Mouse (Mus musculus): ENCODE measurements around the gene Prpf6. TPM values are rescaled to one million over a fixed set of nuclear protein-coding genes. Genes with fewer than 3 reads are reported as not detected.

Prpf6 gene
- polyA plus RNA-seq, 1 experiment: 44.2 TPM

DNA sequence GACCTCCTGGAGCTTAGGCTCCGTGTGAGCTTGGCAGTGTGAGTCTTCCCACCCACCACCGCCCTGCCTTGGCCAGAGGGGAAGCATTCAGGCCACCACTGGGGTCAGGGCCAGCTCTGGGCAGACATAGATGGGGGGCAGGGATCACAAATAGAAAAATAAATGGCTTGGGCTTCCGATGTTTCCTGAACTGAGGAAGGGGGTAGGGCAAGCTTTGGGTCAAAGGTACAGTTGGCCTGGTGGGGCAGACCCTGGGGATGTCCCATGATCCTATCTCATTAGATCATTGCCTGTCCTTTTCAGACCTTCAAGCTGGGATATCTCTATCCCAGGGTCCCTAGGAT, 86.1 kb downstream of the Prpf6 start:
- 33% methylated on average over 3 of the region's 3 CpGs for WGBS
- no peak overlapping the region for H3K27ac ChIP-seq (ENCODE audit: insufficient read depth, low read length)
- H3K27me3 ChIP-seq (ENCODE audit: control insufficient read depth, insufficient read depth, low read length): no peaks in the 10 kb centered on the region
- H3K4me3 ChIP-seq (replicated peaks; ENCODE audit: insufficient read depth, low read depth, low read length): no peak overlapping the region
- no peak for DNase-seq
- TF ChIP-seq CTCF (IDR thresholded peaks at IDR 0.05; ENCODE audit: borderline replicate concordance, insufficient read depth, low read depth, low read length) (no peak), POLR2A (IDR thresholded peaks at IDR 0.05; ENCODE audit: borderline replicate concordance, insufficient read depth, low read length) (no peak)
- H3K4me1 ChIP-seq (ENCODE audit: control insufficient read depth, insufficient read depth, low read length): peaks cover 13% of the 10 kb centered on the region; the same call in 1 of the 2 replicates

DNA sequence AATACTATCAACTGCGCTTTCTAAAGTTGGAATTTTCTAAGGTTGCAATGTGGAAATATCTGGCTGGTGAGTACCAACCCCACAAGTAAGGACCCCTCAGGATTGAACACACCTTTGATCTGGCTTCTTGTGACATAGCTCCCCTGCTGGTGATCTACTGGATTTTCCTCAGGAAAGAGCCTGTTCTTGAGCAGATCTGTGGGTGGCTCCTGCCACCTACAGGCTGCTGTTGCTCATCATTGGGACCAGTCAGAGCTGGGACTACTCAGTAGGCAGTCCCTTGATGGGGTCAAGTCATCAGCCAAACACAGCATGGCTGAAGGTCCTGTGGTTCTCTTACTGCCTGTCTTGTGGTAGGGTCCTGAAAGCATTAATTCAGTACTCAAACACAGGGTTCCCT, 87.1 kb downstream of the Prpf6 start:
- Histone ChIP-seq H3K27me3 (ENCODE audit: control insufficient read depth, insufficient read depth, low read length) (no peaks in the 10 kb centered on the region), H3K27ac (ENCODE audit: insufficient read depth, low read length) (no peak overlapping the region), H3K4me1 (ENCODE audit: control insufficient read depth, insufficient read depth, low read length) (peaks cover 13% of the 10 kb centered on the region; the same call in 1 of the 2 replicates), H3K4me3 (replicated peaks; ENCODE audit: insufficient read depth, low read depth, low read length) (no peak overlapping the region)
- 83% methylated on average over 1 of the region's 1 CpGs for WGBS
- no peak for TF ChIP-seq POLR2A (IDR thresholded peaks at IDR 0.05; ENCODE audit: borderline replicate concordance, insufficient read depth, low read length)
- TF ChIP-seq CTCF (IDR thresholded peaks at IDR 0.05; ENCODE audit: borderline replicate concordance, insufficient read depth, low read depth, low read length): peak; percentile 87
- peak; percentile 67 to 76 for DNase-seq

DNA sequence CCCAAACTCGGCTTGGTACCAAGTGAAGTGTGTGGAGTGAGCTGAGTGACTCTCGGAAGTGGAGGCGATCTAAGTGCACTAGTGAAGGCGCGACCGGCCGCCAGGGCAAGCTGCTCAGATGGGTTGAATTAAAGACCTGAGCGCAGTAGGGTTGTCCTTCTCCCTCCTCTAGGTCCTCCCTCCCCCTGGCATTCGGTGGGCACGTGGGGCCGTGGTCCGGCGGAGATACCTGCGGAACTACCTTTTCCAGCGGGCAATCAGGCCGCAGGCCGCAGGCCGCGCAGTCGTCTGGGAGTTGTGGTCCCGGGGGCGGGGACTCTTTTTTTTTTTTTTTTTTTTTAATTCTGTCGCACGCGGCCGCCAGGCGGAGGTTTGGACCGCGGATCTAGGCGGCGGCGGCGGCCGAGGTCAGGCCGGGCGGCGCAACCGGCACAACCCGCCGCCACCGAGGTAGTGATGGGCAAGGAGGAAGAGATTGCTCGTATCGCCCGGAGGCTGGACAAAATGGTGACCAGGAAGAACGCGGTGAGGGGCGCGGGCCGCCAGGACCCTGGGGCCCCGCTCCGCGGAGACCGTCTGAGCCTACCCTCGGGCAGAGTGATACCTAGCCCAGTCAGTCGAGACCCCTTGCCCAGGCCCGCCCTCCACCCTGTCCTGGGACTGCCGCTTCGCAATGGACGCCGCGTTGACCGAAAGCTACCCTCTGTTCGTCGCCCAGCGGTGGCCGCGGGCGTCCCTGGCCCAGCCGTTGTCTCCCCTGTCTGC, 88.5 kb downstream of the Prpf6 start, which contains the start of gene Tcea2:
Gene Tcea2, plus strand, starts transcription at position 360 of the 765 bp plus-strand sequence.
- WGBS: under 1% methylated on average over 69 of the region's 69 CpGs

DNA sequence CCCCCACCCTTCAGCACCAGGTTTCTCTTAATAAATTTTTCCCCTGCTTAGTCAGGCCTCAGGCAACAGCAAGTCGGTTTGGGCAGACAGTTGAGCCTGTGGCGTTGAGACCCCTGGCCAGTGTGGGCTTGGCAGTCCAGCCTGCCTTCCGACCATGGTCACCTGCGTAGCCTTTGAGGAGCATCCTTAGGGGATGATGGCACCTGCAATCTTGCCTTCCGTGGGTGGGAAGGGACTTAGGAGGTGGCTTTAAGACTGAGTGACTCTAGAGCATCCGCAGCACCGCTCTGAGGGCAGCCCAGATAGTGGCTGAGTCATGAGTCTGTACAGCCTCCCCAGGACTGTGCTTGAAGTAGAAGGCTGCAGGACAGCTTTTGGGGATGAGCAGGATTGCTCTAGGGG, 89.0 kb downstream of the Prpf6 start:
- Histone ChIP-seq H3K4me1 (ENCODE audit: control insufficient read depth, insufficient read depth, low read length) (peaks cover 8% of the 10 kb centered on the region; the same call in 1 of the 2 replicates), H3K27ac (ENCODE audit: insufficient read depth, low read length) (peak overlapping the region; percentile 82), H3K27me3 (ENCODE audit: control insufficient read depth, insufficient read depth, low read length) (no peaks in the 10 kb centered on the region), H3K4me3 (replicated peaks; ENCODE audit: insufficient read depth, low read depth, low read length) (peak overlapping the region; percentile 95)
- 2% methylated on average over 7 of the region's 7 CpGs for WGBS
- no peak for TF ChIP-seq CTCF (IDR thresholded peaks at IDR 0.05; ENCODE audit: borderline replicate concordance, insufficient read depth, low read depth, low read length)
- TF ChIP-seq POLR2A (IDR thresholded peaks at IDR 0.05; ENCODE audit: borderline replicate concordance, insufficient read depth, low read length): no peak
- peak; percentile 48 to 62 for DNase-seq

More for the DNA sequence above, 88.5 kb downstream of the Prpf6 start, which contains the start of gene Tcea2:
- peak within 1 kb of the TSS; percentile 95 for H3K4me3 ChIP-seq (replicated peaks; ENCODE audit: insufficient read depth, low read depth, low read length)
- H3K27ac ChIP-seq (ENCODE audit: insufficient read depth, low read length): peak within 1 kb of the TSS; percentile 85
- peak; percentile 84 to 86 for DNase-seq
- peaks cover 13% of the 10 kb centered on the region; the same call in 1 of the 2 replicates for H3K4me1 ChIP-seq (ENCODE audit: control insufficient read depth, insufficient read depth, low read length)
- no peaks in the 10 kb centered on the region for H3K27me3 ChIP-seq (ENCODE audit: control insufficient read depth, insufficient read depth, low read length)
- TF ChIP-seq CTCF (IDR thresholded peaks at IDR 0.05; ENCODE audit: borderline replicate concordance, insufficient read depth, low read depth, low read length) (no peak), POLR2A (IDR thresholded peaks at IDR 0.05; ENCODE audit: borderline replicate concordance, insufficient read depth, low read length) (peak; percentile 49; the same call in 1 of the 2 replicates)

DNA sequence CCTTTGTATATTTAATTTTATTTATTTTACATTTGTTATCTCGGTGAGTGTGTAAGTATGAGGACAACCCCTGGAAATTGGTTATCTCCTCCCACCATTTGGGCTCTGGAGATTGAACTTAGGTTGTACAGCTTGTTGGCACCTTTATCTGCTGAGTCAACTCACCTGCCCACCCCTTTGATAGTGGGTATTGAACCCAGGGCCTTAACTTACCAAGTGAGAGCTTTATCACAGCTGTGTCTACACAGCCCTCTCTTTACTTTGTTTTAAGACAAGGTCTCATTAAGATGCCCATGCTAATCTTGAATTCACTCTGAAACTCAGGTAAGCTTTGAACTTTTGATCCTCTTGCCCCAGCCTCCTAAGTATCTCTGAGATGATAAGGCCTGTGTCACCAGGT, 90.3 kb downstream of the Prpf6 start:
- H3K27me3 ChIP-seq (ENCODE audit: control insufficient read depth, insufficient read depth, low read length): no peaks in the 10 kb centered on the region
- 100% methylated on average over 1 of the region's 1 CpGs for WGBS
- TF ChIP-seq POLR2A (IDR thresholded peaks at IDR 0.05; ENCODE audit: borderline replicate concordance, insufficient read depth, low read length) (no peak), CTCF (IDR thresholded peaks at IDR 0.05; ENCODE audit: borderline replicate concordance, insufficient read depth, low read depth, low read length) (no peak)
- DNase-seq: no peak
- H3K4me3 ChIP-seq (replicated peaks; ENCODE audit: insufficient read depth, low read depth, low read length): no peak overlapping the region
- no peak overlapping the region for H3K27ac ChIP-seq (ENCODE audit: insufficient read depth, low read length)
- peaks cover 6% of the 10 kb centered on the region; the same call in 1 of the 2 replicates for H3K4me1 ChIP-seq (ENCODE audit: control insufficient read depth, insufficient read depth, low read length)

DNA sequence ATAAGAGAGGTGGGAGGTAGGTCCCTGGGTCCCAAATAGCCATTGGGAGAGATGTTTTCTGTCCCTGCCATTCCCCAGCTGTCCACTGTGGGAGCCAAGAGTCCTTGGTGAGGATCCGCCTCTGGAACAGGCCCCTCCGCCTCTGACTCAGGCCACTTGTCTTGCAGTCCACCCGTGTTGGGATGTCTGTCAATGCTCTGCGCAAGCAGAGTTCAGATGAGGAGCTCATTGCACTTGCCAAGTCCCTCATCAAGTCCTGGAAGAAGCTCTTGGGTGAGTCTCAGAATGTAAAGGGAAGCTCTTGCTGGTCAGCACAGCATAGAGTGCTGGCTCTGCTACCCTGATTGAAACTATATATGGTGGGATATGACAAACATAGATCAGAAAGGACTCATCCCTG, 91.7 kb downstream of the Prpf6 start:
- TF ChIP-seq CTCF (IDR thresholded peaks at IDR 0.05; ENCODE audit: borderline replicate concordance, insufficient read depth, low read depth, low read length) (no peak), POLR2A (IDR thresholded peaks at IDR 0.05; ENCODE audit: borderline replicate concordance, insufficient read depth, low read length) (no peak)
- no peak for DNase-seq
- H3K4me3 ChIP-seq (replicated peaks; ENCODE audit: insufficient read depth, low read depth, low read length): no peak overlapping the region
- 56% methylated on average over 4 of the region's 4 CpGs for WGBS
- no peaks in the 10 kb centered on the region for H3K27me3 ChIP-seq (ENCODE audit: control insufficient read depth, insufficient read depth, low read length)
- peaks cover 6% of the 10 kb centered on the region; the same call in 1 of the 2 replicates for H3K4me1 ChIP-seq (ENCODE audit: control insufficient read depth, insufficient read depth, low read length)
- no peak overlapping the region for H3K27ac ChIP-seq (ENCODE audit: insufficient read depth, low read length)

- no peak for DNase-seq
- TF ChIP-seq CTCF (IDR thresholded peaks at IDR 0.05; ENCODE audit: borderline replicate concordance, insufficient read depth, low read depth, low read length) (no peak), POLR2A (IDR thresholded peaks at IDR 0.05; ENCODE audit: borderline replicate concordance, insufficient read depth, low read length) (no peak)
- H3K27me3 ChIP-seq (ENCODE audit: control insufficient read depth, insufficient read depth, low read length): no peaks in the 10 kb centered on the region
- 97% methylated on average over 1 of the region's 1 CpGs for WGBS
- no peak overlapping the region for H3K27ac ChIP-seq (ENCODE audit: insufficient read depth, low read length)
- peaks cover 3% of the 10 kb centered on the region; the same call in 1 of the 2 replicates for H3K4me1 ChIP-seq (ENCODE audit: control insufficient read depth, insufficient read depth, low read length)
- no peak overlapping the region for H3K4me3 ChIP-seq (replicated peaks; ENCODE audit: insufficient read depth, low read depth, low read length)
Measured at GRCm38 (mm10) chr2:181684713-181685112, 93.0 kb downstream of the Prpf6 start.

DNA sequence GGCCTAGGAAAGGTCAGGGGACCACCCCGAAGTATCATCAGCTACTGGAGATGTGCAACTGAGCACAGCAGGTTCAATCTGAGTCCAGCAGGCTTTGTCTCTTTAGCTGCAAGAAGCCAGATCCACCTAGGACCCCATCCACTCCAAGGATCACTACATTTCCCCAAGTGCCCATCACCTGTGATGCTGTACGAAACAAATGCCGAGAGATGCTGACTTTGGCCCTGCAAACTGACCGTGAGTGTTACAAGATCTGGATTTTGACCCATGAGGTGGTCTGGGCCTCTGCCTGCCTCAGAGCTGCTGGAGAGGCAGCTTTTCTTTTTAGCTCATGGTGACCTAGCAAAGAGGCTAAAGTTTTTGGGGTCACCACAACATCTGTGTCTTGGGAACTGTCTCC, 94.0 kb downstream of the Prpf6 start:
- no peak for TF ChIP-seq POLR2A (IDR thresholded peaks at IDR 0.05; ENCODE audit: borderline replicate concordance, insufficient read depth, low read length)
- no peak for TF ChIP-seq CTCF (IDR thresholded peaks at IDR 0.05; ENCODE audit: borderline replicate concordance, insufficient read depth, low read depth, low read length)
- H3K4me3 ChIP-seq (replicated peaks; ENCODE audit: insufficient read depth, low read depth, low read length): no peak overlapping the region
- H3K4me1 ChIP-seq (ENCODE audit: control insufficient read depth, insufficient read depth, low read length): peaks cover 2% of the 10 kb centered on the region; the same call in 1 of the 2 replicates
- no peak overlapping the region for H3K27ac ChIP-seq (ENCODE audit: insufficient read depth, low read length)
- no peak for DNase-seq
- no peaks in the 10 kb centered on the region for H3K27me3 ChIP-seq (ENCODE audit: control insufficient read depth, insufficient read depth, low read length)
- 95% methylated on average over 4 of the region's 4 CpGs for WGBS
